Mouse (Mus musculus) left cerebral cortex, postnatal 25 days (tissue): ENCODE data around the gene Gcnt4. TPM values are rescaled to one million over a fixed set of nuclear protein-coding genes. Genes with fewer than 3 reads are reported as not detected.
"Not testable (repeated sequence)": the region's sequence is repeated elsewhere in the genome, so short reads cannot be mapped to it uniquely, and the experiment has no call there.

Experiments
- DNase-seq, 2 experiments: peaks; one replicate each; pipeline ENCODE4 v3.0.0; 2022; ENCODE audit warnings: low spot score in 2 of 2, mixed read lengths in 1 of 2
- intact Hi-C: fragments of 180-260 bp; cut with DNase I; formaldehyde crosslinking; loops from one replicate; pipeline ENCODE4 v1.15.1; 2025
- total RNA-seq, 2 experiments: library from RNA; stranded (reverse); gene quantifications; 2 replicates each; pipeline ENCODE4 v1.2.3; 2021

Gcnt4 gene
- total RNA-seq, result 10 to 100 TPM in 1 of 2 experiments, 1 to 10 TPM in 1; 9.2 to 11.8 TPM

DNA sequence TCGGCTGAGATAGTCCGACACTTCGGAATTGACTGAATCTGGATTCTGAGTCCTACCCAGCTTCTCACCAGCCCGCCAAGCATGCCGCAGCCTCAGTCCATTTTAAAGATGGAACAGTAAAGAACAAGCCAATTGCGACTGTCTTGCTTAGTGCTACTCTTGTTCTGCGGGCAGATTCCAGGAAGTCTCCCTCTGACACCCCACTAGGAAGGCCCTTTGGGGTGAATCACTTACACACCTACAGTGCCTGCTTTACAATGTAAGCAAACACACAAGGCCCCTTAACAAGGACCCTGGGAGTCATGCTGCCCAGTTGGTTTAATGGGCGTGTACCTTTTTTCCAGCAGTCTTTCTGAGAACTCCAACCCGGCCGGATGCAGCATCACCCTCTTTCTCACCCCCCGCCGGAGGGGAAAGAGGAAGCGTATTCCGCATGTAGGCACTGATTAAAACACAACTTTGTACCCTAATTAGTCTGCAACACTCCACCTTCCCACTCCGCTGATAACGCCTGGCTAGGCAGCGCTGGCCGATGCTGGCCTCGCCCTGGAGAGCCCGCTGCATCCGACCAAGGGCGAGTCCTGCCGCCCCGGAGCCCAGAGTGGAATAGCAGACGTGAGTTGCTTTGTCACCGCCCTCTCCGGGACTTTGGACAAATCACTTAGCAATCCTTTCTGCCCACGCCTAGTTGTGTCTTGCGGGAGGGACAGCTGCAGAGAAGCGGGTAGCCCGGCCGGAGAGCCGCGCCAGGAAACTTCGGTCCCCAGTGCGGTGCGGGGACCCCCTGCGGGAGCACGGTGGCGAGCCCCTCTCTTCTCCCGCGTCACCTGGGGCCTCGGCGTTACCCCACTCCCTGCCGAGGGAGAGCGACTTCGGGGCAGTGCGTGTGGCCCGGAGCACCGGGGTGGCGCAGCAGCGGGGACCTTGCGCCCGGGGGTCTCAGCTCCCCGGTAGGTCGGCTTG lies at the start of gene Gcnt4:
Gene Gcnt4 (plus strand): TSS at position 691 of the 963 bp plus-strand sequence.
- intact Hi-C loops, result loop anchor here (2.0 kb wide), 1 partner anchor 85 kb away; no protein-coding TSS in a partner anchor
- DNase-seq, result peak; percentile 28 to 62

DNA sequence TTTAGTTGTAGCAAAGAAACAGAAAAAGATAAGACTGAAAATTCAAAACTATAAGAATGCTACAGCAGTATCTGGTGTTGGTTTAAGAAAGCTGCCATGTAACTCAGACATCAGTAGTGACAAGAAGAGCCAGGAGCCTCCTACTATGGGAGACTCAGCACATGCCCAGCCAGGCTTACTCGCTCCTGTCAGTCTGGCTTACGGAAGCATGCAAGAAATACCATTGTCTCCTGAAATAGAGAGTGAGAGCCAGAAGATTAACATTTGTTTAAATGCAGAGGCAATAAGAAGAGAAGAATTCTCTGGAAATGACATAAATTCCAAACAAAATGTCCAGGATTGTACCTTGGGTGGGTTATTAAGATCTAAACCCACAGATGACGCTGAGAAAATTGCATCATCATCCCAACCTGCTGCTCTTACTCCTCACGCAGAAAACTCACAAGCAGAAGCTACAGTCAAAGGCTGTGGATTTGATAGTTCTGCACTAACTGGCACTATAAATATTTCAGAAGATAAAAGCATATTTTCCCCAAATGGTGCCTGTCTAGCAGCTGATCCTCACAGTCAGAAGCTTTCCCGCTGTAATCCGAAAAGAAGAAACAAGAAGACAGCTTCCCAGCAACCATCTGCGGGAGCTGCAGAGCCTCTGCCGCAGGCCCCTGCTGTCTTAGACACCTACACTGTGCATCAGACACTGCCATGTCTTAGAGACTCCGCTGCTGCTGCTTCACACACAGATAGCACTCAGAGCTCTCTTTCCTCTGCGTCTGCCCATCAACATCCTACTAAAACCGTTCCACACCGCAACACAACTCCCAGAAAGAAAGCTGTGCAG lies 46.0 kb upstream of the Gcnt4 start:
- DNase-seq, result peak; percentile 40 to 76
- intact Hi-C loops, result no loop called here

DNA sequence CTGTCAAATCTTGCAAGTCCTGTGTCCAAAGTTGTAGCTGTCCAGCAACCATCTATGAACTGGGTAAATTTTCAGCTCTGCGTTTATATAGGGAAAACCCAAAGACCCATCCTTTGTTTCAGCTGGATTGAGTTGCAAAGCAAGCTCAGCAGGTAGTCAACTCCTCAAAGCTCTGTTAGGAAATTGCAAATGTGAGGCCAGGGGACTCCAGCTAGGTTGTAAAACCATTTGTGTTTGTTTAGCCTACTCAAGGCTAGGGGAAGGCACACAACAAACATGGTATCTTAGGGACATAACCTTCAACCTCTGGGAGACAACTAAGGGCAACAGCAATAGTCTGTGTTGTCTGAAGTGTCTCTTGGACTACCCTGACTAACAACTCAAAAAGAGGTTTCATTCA lies 40.0 kb upstream of the Gcnt4 start:
- intact Hi-C loops, result no loop called here
- DNase-seq, result no peak

DNA sequence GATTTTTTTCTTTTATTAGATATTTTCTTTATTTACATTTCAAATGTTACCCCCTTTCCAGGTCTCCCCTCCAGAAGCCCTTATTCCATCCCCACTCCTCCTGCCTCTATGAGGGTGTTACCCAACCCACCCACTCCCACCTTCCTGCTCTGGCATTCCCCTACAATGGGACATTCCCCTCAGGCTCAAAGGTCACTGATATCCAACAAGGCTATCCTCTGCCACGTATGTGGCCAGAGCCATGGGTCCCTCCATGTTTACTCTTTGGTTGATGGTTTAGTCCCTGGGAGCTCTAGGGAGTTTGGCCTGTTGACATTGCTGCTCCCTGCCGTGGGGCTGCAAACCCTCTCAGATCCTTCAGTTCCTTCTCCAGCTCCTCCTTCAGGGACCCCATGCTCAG lies 34.5 kb upstream of the Gcnt4 start:
- intact Hi-C loops, result no loop called here
- no peak for DNase-seq

GRCm38 (mm10) chr13:96895144-96895543 lies 29.3 kb upstream of the Gcnt4 start:
- DNase-seq, result peak in 1 of 2 experiments; percentile 48
- intact Hi-C loops, result no loop called here

GRCm38 (mm10) chr13:96906717-96907116 lies 17.8 kb upstream of the Gcnt4 start:
- DNase-seq, result no peak
- intact Hi-C loops, result no loop called here

GRCm38 (mm10) chr13:96911202-96911601 lies 13.3 kb upstream of the Gcnt4 start:
- intact Hi-C loops, result no loop called here
- no peak for DNase-seq

DNA sequence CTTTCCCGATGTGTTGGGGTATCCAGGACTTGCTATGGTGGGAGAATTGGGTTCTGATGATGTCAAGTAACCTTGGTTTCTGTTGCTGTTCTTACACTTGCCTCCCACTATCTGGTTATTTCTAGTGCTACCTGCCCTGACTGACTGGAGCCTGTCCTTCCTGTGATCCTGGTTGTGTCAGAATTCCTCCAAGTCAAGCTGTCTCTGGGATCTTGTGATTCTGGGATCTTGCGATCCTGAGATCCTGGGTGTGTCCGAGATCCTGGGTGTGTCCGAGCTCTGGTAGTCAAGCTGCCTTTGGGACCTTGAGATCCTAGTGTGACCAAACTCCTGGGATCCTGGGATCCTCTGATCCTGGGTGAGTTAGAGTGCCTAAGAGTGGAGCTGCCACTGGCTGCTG lies 1.4 kb upstream of the Gcnt4 start:
- intact Hi-C loops, DNase-seq: not testable (repeated sequence)

GRCm38 (mm10) chr13:96924985-96925745 lies 676 bp downstream of the Gcnt4 start:
- DNase-seq, result no peak
- intact Hi-C loops, result loop anchor here (2.0 kb wide), 1 partner anchor 84 kb away; no protein-coding TSS in a partner anchor

DNA sequence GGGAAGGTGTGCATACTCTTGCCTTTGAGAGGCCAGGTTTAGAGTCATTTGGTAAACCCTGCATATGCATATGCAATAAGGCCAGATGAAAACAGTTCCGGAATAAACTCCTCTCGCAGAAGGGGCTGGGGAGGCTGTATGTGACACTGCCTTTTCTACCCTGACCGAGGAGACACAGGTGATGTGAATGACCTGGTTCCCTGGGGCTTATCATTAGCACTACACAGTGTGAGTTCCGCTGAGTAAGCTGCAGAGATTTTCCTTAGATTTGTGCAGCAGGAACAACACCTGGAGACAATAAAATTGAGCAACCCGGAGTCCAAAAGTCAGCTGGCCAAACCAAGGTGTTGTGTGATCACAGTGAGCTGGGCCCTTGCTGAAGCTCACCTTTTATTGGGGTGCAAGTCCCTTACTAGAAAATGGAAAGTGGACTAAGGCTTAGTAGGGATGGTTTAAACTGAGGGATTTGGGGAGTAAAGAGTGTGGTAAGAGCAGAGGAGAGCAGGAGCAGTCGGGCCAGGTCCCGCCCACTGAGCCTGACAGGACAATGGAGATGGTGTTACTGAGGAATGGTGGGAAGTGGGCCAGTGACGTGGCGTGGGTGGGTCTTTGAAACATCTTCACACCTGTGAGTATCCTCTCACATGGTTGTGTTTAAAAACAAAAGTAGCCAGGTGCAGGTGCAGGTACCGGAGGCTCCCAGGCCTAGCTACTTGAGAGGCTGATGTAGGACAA lies 1.7 kb downstream of the Gcnt4 start:
- intact Hi-C loops, result loop anchor here (2.0 kb wide), 1 partner anchor 83 kb away; no protein-coding TSS in a partner anchor
- DNase-seq, result no peak

DNA sequence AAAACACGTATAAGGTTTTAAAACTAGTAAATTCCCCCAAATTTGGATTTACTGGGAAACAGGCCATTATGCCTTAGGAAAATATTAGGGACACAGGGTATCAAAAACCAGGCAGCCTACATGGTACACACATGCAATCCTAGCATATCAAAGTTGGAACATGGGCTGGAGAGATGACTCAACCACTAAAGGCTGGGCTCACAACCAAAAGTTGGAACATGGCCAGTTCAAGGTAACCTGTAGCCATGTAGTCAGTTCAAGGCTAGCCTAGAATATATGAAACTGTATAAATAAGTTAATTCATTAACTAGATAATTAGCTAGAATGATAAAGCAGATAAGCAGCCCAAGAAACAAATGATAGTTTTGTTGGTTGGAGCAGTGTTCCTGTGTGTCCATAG lies 3.3 kb downstream of the Gcnt4 start:
- intact Hi-C loops, result no loop called here
- DNase-seq, result no peak

DNA sequence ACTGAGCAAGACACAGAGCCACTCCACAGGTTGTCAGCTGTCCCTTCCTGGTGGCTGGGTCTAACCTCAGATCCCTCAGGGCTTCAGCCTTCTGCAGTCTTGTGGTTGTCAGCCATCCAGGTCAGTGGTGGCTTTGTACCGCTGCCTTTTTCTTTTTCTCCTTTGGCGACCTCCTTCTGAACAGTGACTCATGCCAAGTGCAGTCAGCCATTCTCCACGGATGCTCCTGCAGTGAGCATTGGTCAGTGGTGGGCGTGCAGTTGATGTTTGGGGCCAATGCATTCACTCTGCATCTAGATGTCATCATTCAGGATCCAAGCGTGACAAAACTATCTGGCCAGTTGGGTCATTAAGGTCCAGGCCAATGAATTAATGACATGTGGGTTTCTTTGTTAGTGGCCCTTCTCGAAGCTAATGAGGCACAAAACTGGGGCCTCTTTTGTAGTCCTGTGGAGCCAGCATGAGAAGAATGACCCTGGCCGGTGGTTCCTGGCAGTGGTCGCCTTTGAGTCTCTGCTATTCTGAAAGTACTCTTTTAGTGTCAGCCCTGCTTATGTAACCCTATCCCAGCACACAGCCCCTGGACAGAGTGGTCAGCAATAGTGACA lies 4.0 kb downstream of the Gcnt4 start:
- intact Hi-C loops, result no loop called here
- peak in 1 of 2 experiments; percentile 50 for DNase-seq

- intact Hi-C loops, result loop anchor here (2.0 kb wide), 2 partner anchors 76 to 248 kb away; no protein-coding TSS in a partner anchor
Measured at GRCm38 (mm10) chr13:96932745-96933144, 8.3 kb downstream of the Gcnt4 start.

DNA sequence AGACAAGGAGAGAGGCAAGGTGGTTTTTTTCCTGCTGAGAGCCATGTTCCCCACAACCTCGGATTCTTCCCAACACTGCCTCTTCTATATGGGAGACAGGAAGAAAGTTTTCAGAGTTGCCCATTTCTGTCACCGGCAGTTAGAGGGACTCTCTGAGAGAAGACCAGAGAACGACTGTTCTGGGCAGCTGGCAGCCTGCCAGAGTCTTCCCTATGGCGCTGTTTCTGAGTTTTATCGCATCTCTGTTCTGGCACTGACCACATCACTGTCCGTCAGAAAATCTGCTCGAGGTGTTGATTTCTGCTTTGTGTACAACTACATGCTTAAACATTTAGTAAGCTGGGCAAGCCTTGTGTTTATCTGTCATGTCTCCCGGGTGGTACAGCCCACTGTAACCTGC lies 8.9 kb downstream of the Gcnt4 start:
- DNase-seq, result peak in 1 of 2 experiments; percentile 41
- intact Hi-C loops, result loop anchor here (2.0 kb wide), 2 partner anchors 75 to 249 kb away; no protein-coding TSS in a partner anchor

More at GRCm38 (mm10) chr13:96932745-96933144, 8.3 kb downstream of the Gcnt4 start:
- DNase-seq, result peak; percentile 64 to 96

- no peak for DNase-seq
- intact Hi-C loops, result no loop called here
Measured at GRCm38 (mm10) chr13:96936173-96936777, 11.8 kb downstream of the Gcnt4 start.

- intact Hi-C loops, result no loop called here
- no peak for DNase-seq
Measured at GRCm38 (mm10) chr13:96937059-96937558, 12.6 kb downstream of the Gcnt4 start.

DNA sequence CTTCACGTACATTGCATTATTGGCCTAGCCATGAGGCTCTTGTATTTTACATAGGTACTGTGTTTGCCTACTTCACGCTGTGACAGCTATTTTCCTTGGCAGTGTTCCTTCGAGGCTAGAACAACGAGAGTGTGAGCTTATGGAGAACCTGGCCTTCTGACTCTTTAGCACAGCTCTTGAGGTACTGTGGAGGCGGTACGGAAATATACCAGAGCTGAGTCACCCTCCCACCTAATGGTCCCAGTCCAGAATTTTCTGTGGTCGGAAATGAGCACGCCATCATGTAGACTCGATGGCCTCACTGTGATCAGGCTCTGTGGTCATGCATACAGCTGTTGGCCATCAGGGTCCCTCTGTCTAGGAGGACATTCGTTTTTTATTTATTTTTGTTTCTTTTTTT lies 15.2 kb downstream of the Gcnt4 start:
- intact Hi-C loops, result no loop called here
- peak in 1 of 2 experiments; percentile 55 for DNase-seq

DNA sequence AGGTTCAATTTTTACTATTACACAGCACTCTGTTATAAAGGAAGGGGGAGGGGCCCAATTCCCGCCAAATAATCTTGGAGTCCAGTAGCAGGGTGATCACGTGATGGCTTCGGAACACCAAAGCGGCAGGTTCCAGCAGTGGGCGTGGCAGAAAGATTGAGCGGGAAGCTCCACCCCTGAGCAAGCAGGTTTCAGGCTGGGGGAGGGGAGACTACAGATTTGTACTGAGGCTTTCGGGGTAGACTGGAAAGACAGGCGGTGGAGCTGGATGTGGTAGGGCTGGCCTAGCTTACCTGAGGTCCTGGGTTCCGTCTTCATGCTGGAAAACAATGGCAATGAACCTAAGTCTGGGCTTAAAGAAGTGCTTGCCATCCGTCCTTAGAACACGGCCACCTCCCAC lies 17.0 kb downstream of the Gcnt4 start:
- intact Hi-C loops, DNase-seq: not testable (repeated sequence)
